Mouse (Mus musculus) intestine, postnatal 0 days (tissue): ENCODE measurements around the gene Stxbp6. TPM values are rescaled to one million over a fixed set of nuclear protein-coding genes. Genes with fewer than 3 reads are reported as not detected.

Experiments used
- ATAC-seq: fragments of 200-750 bp; cut with Nextera tagmentation; 2 replicates; pipeline ENCODE4 v1.8.0; 2017; ENCODE audit warnings: mild to moderate bottlenecking, moderate TSS enrichment, moderate library complexity
- H3K27ac ChIP-seq: fragments of 300-500 bp; sonication (generic); 2 replicates; pipeline ENCODE4 v1.5.1; 2014; ENCODE audit warnings: mild to moderate bottlenecking, low read depth, low read length, moderate library complexity
- H3K27me3 ChIP-seq: fragments of 300-500 bp; sonication (generic); replicated peaks from 2 replicates; pipeline ENCODE4 v1.6.1; 2014; ENCODE audit warnings: low read length, mixed read lengths; ENCODE audit not compliant: control insufficient read depth, insufficient read depth
- H3K36me3 ChIP-seq: fragments of 300-500 bp; sonication (generic); 2 replicates; pipeline ENCODE4 v1.6.1; 2014; ENCODE audit warnings: mild to moderate bottlenecking, moderate library complexity; ENCODE audit not compliant: control insufficient read depth, insufficient read depth
- H3K4me1 ChIP-seq: fragments of 300-500 bp; sonication (generic); replicated peaks from 2 replicates; pipeline ENCODE4 v1.6.1; 2014; ENCODE audit warnings: antibody characterized with exemption, low read length, mixed read lengths; ENCODE audit not compliant: control insufficient read depth, insufficient read depth
- H3K4me2 ChIP-seq: fragments of 300-500 bp; sonication (generic); replicated peaks from 2 replicates; pipeline ENCODE4 v1.6.1; 2014; ENCODE audit warnings: low read depth, mild to moderate bottlenecking, moderate library complexity
- H3K4me3 ChIP-seq: fragments of 300-500 bp; sonication (generic); 2 replicates; pipeline ENCODE4 v1.5.1; 2014; ENCODE audit warnings: low read depth, low read length
- H3K9ac ChIP-seq: fragments of 300-500 bp; sonication (generic); 2 replicates; pipeline ENCODE4 v1.6.1; 2014; ENCODE audit warnings: mild to moderate bottlenecking, low read depth, low read length
- H3K9me3 ChIP-seq: fragments of 300-500 bp; sonication (generic); 2 replicates; pipeline ENCODE4 v1.6.1; 2016; ENCODE audit warnings: mixed run types; ENCODE audit not compliant: control insufficient read depth
- CTCF ChIP-seq: sonication (generic); IDR thresholded peaks from 2 replicates; pipeline ENCODE4 v1.5.1; 2016; ENCODE audit warnings: low read depth, mild to moderate bottlenecking, control low read depth, antibody characterized with exemption, moderate library complexity
- WGBS: fragments of 180-500 bp; shearing (Covaris S2); extraction: QIAGEN DNeasy Blood & Tissue Kit; methylation state at CpG from one replicate; pipeline ENCODE4 v1.1.7; 2014; 5-methylcytosine and 5-hydroxymethylcytosine counted together
- polyA plus RNA-seq: library from polyadenylated mRNA; unstranded; fragments of >200 nt; fragmentation: Nextera tagmentation; extraction: Ambion mirVana; gene quantifications from 2 replicates; pipeline ENCODE4 v1.2.1, GENCODE M21; 2015

Stxbp6 gene
- polyA plus RNA-seq, 1 experiment from 2014 or later = 9.2 TPM

GRCm38 (mm10) chr12:44899173-44899870 is 175.2 kb downstream of the Stxbp6 start:
- Histone ChIP-seq H3K4me1 (no peaks in the 10 kb centered on the region), H3K9ac (no peak overlapping the region), H3K4me3 (no peak overlapping the region), H3K4me2 (no peak overlapping the region), H3K36me3 (no peaks in the 10 kb centered on the region), H3K9me3 (no peaks in the 10 kb centered on the region), H3K27ac (no peak overlapping the region), H3K27me3 (no peaks in the 10 kb centered on the region)
- ATAC-seq = no peak
- no peak for TF ChIP-seq CTCF
- 88% methylated on average over 5 of the region's 5 CpGs for WGBS

GRCm38 (mm10) chr12:44896460-44896859 is 178.0 kb downstream of the Stxbp6 start:
- no peak overlapping the region for H3K27ac ChIP-seq
- H3K4me3 ChIP-seq = no peak overlapping the region
- no peak overlapping the region for H3K4me2 ChIP-seq
- WGBS = 97% methylated on average over 1 of the region's 1 CpGs
- H3K27me3 ChIP-seq = no peaks in the 10 kb centered on the region
- no peaks in the 10 kb centered on the region for H3K9me3 ChIP-seq
- H3K4me1 ChIP-seq = no peaks in the 10 kb centered on the region
- H3K36me3 ChIP-seq = no peaks in the 10 kb centered on the region
- no peak overlapping the region for H3K9ac ChIP-seq
- no peak for ATAC-seq
- no peak for TF ChIP-seq CTCF

- no peak for TF ChIP-seq CTCF
- Histone ChIP-seq H3K27me3 (no peaks in the 10 kb centered on the region), H3K4me1 (no peaks in the 10 kb centered on the region), H3K9me3 (no peaks in the 10 kb centered on the region), H3K36me3 (no peaks in the 10 kb centered on the region), H3K27ac (no peak overlapping the region), H3K4me2 (no peak overlapping the region), H3K4me3 (no peak overlapping the region), H3K9ac (no peak overlapping the region)
- 84% methylated on average over 6 of the region's 6 CpGs for WGBS
- no peak for ATAC-seq
These were observed 184.7 kb downstream of the Stxbp6 start for GRCm38 (mm10) chr12:44889677-44890393.

- WGBS = 58% methylated on average over 3 of the region's 3 CpGs
- no peak for ATAC-seq
- Histone ChIP-seq H3K4me1 (no peaks in the 10 kb centered on the region), H3K27ac (no peak overlapping the region), H3K4me2 (no peak overlapping the region), H3K36me3 (no peaks in the 10 kb centered on the region), H3K9ac (no peak overlapping the region), H3K9me3 (no peaks in the 10 kb centered on the region), H3K27me3 (no peaks in the 10 kb centered on the region), H3K4me3 (no peak overlapping the region)
- TF ChIP-seq CTCF = no peak
These were observed 187.7 kb downstream of the Stxbp6 start for GRCm38 (mm10) chr12:44886826-44887225.

- no peaks in the 10 kb centered on the region for H3K4me1 ChIP-seq
- no peaks in the 10 kb centered on the region for H3K9me3 ChIP-seq
- no peak for TF ChIP-seq CTCF
- H3K4me2 ChIP-seq = no peak overlapping the region
- H3K36me3 ChIP-seq = no peaks in the 10 kb centered on the region
- H3K27me3 ChIP-seq = no peaks in the 10 kb centered on the region
- peak; percentile 38; the same call in 1 of the 2 replicates for ATAC-seq
- H3K9ac ChIP-seq = no peak overlapping the region
- no peak overlapping the region for H3K27ac ChIP-seq
- H3K4me3 ChIP-seq = no peak overlapping the region
- 35% methylated on average over 2 of the region's 2 CpGs for WGBS
These were observed 201.8 kb downstream of the Stxbp6 start for GRCm38 (mm10) chr12:44872697-44873096.

- Histone ChIP-seq H3K27ac (no peak overlapping the region), H3K4me3 (no peak overlapping the region), H3K9me3 (no peaks in the 10 kb centered on the region), H3K4me1 (no peaks in the 10 kb centered on the region), H3K36me3 (no peaks in the 10 kb centered on the region), H3K27me3 (no peaks in the 10 kb centered on the region), H3K9ac (no peak overlapping the region), H3K4me2 (no peak overlapping the region)
- TF ChIP-seq CTCF = no peak
- ATAC-seq = no peak
- 72% methylated on average over 3 of the region's 3 CpGs for WGBS
These were observed 209.1 kb downstream of the Stxbp6 start for GRCm38 (mm10) chr12:44865442-44865841.
